Mouse (Mus musculus) hindbrain, embryonic 11.5 days (tissue): ENCODE measurements around the gene Olfr432. TPM values are rescaled to one million over a fixed set of nuclear protein-coding genes. Genes with fewer than 3 reads are reported as not detected.
"Not testable (repeated sequence)": the region's sequence is repeated elsewhere in the genome, so short reads cannot be mapped to it uniquely, and the experiment has no call there.

Experiments used
- ATAC-seq: fragments of 200-750 bp; cut with Nextera tagmentation; 2 replicates; pipeline ENCODE4 v1.8.0; 2017; ENCODE audit warnings: mild to moderate bottlenecking, moderate TSS enrichment, moderate library complexity; ENCODE audit not compliant: low FRiP score
- DNase-seq: peaks from one replicate; pipeline ENCODE4 v3.0.0-alpha.2; 2015; ENCODE audit warnings: low spot score
- H3K27ac ChIP-seq: fragments of 300-500 bp; sonication (generic); 2 replicates; pipeline ENCODE4 v1.5.1; 2014; ENCODE audit warnings: mild to moderate bottlenecking, low read depth, low read length
- H3K27me3 ChIP-seq: fragments of 300-500 bp; sonication (generic); 2 replicates; pipeline ENCODE4 v1.6.1; 2014; ENCODE audit warnings: mild to moderate bottlenecking, low read length, moderate library complexity, mixed read lengths; ENCODE audit not compliant: control insufficient read depth, insufficient read depth
- H3K36me3 ChIP-seq: fragments of 300-500 bp; sonication (generic); 2 replicates; pipeline ENCODE4 v1.6.1; 2014; ENCODE audit warnings: mild to moderate bottlenecking, low read length, moderate library complexity, mixed read lengths; ENCODE audit not compliant: control insufficient read depth, insufficient read depth
- H3K4me1 ChIP-seq: fragments of 300-500 bp; sonication (generic); replicated peaks from 2 replicates; pipeline ENCODE4 v1.6.1; 2014; ENCODE audit warnings: low read length, mixed read lengths; ENCODE audit not compliant: control insufficient read depth, insufficient read depth
- H3K4me2 ChIP-seq: fragments of 300-500 bp; sonication (generic); replicated peaks from 2 replicates; pipeline ENCODE4 v1.6.1; 2014; ENCODE audit warnings: mild to moderate bottlenecking, low read depth, low read length
- H3K4me3 ChIP-seq: fragments of 300-500 bp; sonication (generic); 2 replicates; pipeline ENCODE4 v1.5.1; 2014; ENCODE audit warnings: low read depth, low read length
- H3K9ac ChIP-seq: fragments of 300-500 bp; sonication (generic); 2 replicates; pipeline ENCODE4 v1.6.1; 2014; ENCODE audit warnings: low read depth, low read length
- H3K9me3 ChIP-seq: fragments of 300-500 bp; sonication (generic); 2 replicates; pipeline ENCODE4 v1.6.1; 2016; ENCODE audit warnings: low read length; ENCODE audit not compliant: control insufficient read depth
- WGBS: fragments of 180-500 bp; shearing (Covaris S2); extraction: QIAGEN DNeasy Blood & Tissue Kit; methylation state at CpG from one replicate; pipeline ENCODE4 v1.1.7; 2014; 5-methylcytosine and 5-hydroxymethylcytosine counted together
- polyA plus RNA-seq: library from polyadenylated mRNA; unstranded; fragments of >200 nt; fragmentation: Nextera tagmentation; extraction: Ambion mirVana; gene quantifications from 2 replicates; pipeline ENCODE4 v1.2.1, GENCODE M21; 2014

The Olfr432 gene
- polyA plus RNA-seq, 1 experiment from 2014 or later = not detected

DNA sequence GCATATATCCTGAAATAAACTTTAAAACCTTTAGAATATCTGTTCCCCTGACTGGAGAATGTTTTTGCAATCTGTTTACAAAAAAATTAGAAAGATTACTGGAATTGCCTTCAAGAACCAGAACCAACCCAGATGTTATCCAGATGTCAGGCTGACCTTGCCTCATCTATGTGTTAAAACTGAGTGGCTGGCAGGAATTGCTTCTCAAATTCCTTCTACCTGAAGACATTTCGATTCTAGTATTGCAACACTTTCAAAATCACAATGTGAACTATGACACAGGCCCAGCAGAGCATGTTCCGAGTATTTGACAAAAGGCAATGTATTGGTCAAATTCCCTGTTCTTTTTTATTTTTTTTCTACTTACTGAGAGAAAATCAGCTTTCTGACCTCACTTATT, 4.6 kb upstream of the Olfr432 start:
- H3K9ac ChIP-seq = no peak overlapping the region
- no peaks in the 10 kb centered on the region for H3K9me3 ChIP-seq
- H3K4me3 ChIP-seq = no peak overlapping the region
- DNase-seq (no peak), ATAC-seq (no peak)
- H3K27me3 ChIP-seq = no peaks in the 10 kb centered on the region
- H3K4me2 ChIP-seq = no peak overlapping the region
- H3K36me3 ChIP-seq = no peaks in the 10 kb centered on the region
- H3K4me1 ChIP-seq = no peaks in the 10 kb centered on the region
- WGBS = 71% methylated on average over 2 of the region's 2 CpGs
- H3K27ac ChIP-seq = no peak overlapping the region

- 90% methylated on average over 5 of the region's 6 CpGs for WGBS
These were observed 778 bp upstream of the Olfr432 start for GRCm38 (mm10) chr1:174048227-174048626.

DNA sequence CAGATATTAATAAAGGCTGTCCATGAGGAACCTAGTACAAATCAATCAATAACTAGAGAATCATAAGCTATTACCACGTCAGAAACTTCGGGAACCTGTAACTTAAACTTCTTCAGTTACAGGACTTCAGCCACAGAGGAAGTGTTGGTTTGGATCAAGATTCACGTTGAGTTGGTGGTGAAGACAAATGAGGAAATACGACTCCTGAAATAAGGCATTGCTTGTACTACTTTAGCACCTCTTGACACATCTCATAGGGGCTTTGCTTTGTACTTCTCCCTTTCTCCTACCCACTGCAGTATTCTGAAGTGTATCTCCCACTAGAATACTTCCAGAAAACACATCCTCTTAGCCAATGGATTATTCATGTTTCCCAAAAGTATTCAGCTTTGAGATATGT, 352 bp downstream of the Olfr432 start:
- 73% methylated on average over 4 of the region's 4 CpGs for WGBS
- not testable (repeated sequence) for DNase-seq, H3K36me3 ChIP-seq, H3K27me3 ChIP-seq, H3K4me3 ChIP-seq, H3K27ac ChIP-seq, ATAC-seq, H3K4me1 ChIP-seq, H3K9ac ChIP-seq, H3K9me3 ChIP-seq, H3K4me2 ChIP-seq

More at GRCm38 (mm10) chr1:174048227-174048626, 778 bp upstream of the Olfr432 start:
- H3K36me3 ChIP-seq, ATAC-seq, H3K4me1 ChIP-seq, H3K9ac ChIP-seq, H3K9me3 ChIP-seq, DNase-seq, H3K27ac ChIP-seq, H3K4me2 ChIP-seq, H3K27me3 ChIP-seq, H3K4me3 ChIP-seq: not testable (repeated sequence)

DNA sequence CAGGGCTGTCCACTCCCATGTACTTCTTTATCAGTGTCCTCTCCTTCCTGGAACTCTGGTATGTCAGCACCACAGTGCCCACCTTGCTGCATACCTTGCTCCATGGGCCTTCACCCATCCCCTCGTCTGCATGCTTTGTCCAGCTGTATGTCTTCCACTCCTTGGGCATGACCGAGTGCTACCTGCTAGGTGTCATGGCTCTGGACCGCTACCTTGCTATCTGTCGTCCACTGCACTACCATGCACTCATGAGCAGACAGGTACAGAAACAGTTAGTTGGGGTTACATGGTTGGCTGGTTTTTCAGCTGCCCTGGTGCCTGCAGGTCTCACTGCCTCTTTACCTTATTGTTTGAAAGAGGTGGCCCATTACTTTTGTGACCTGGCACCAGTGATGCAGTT, 1.5 kb downstream of the Olfr432 start:
- H3K4me2 ChIP-seq = no peak overlapping the region
- no peaks in the 10 kb centered on the region for H3K36me3 ChIP-seq
- DNase-seq (no peak), ATAC-seq (no peak)
- H3K9me3 ChIP-seq = no peaks in the 10 kb centered on the region
- no peak overlapping the region for H3K9ac ChIP-seq
- no peaks in the 10 kb centered on the region for H3K4me1 ChIP-seq
- no peaks in the 10 kb centered on the region for H3K27me3 ChIP-seq
- H3K4me3 ChIP-seq = no peak overlapping the region
- H3K27ac ChIP-seq = no peak overlapping the region
- 97% methylated on average over 4 of the region's 4 CpGs for WGBS

GRCm38 (mm10) chr1:174051515-174051914, 2.5 kb downstream of the Olfr432 start:
- Histone ChIP-seq H3K9me3 (no peaks in the 10 kb centered on the region), H3K4me1 (no peaks in the 10 kb centered on the region), H3K27ac (no peak overlapping the region), H3K27me3 (no peaks in the 10 kb centered on the region), H3K4me3 (no peak overlapping the region), H3K36me3 (no peaks in the 10 kb centered on the region), H3K9ac (no peak overlapping the region), H3K4me2 (no peak overlapping the region)
- WGBS = 89% methylated on average over 4 of the region's 4 CpGs
- no peak for DNase-seq
- ATAC-seq = no peak

DNA sequence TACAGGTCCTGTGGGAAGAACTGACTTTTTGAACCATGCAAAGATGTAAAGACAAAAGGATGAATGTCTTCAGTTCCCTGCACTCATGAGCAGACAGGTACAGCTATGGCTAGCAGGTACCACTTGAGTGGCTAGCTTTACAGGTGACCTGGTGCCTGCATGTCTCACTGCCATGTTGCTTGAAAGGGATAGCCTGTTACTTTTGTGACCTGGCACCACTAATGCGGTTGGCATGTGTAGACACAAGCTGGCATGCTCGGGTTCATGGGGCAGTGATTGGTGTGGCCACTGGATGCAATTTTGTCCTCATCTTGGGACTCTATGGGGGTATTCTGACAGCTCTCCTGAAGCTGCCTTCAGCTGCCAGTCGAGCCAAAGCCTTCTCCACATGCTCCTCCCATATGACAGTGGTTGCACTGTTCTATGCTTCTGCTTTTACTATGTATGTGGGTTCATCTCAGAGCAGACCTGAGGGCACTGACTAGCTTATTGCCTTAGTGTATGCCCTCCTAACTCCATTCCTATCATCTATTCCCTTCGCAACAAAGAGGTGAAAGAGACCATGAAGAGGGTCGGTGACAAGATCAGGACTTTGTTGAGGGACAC, 3.0 kb downstream of the Olfr432 start:
- 85% methylated on average over 5 of the region's 5 CpGs for WGBS
- Histone ChIP-seq H3K9ac (no peak overlapping the region), H3K27me3 (no peaks in the 10 kb centered on the region), H3K36me3 (no peaks in the 10 kb centered on the region), H3K9me3 (no peaks in the 10 kb centered on the region), H3K4me1 (no peaks in the 10 kb centered on the region), H3K4me2 (no peak overlapping the region), H3K27ac (no peak overlapping the region), H3K4me3 (no peak overlapping the region)
- DNase-seq = no peak
- ATAC-seq = 0 out of 2 replicates have a peak, but pooled peaks have one; percentile 13

GRCm38 (mm10) chr1:174052981-174053380, 4.0 kb downstream of the Olfr432 start:
- Histone ChIP-seq H3K4me3 (no peak overlapping the region), H3K9ac (no peak overlapping the region), H3K27me3 (no peaks in the 10 kb centered on the region), H3K4me1 (no peaks in the 10 kb centered on the region), H3K36me3 (no peaks in the 10 kb centered on the region), H3K4me2 (no peak overlapping the region), H3K9me3 (no peaks in the 10 kb centered on the region), H3K27ac (no peak overlapping the region)
- no peak for ATAC-seq
- DNase-seq = no peak
- 90% methylated on average over 3 of the region's 3 CpGs for WGBS

- no peaks in the 10 kb centered on the region for H3K36me3 ChIP-seq
- H3K9me3 ChIP-seq = no peaks in the 10 kb centered on the region
- no peak overlapping the region for H3K4me3 ChIP-seq
- ATAC-seq (no peak), DNase-seq (no peak)
- H3K4me1 ChIP-seq = no peaks in the 10 kb centered on the region
- no peak overlapping the region for H3K9ac ChIP-seq
- no peak overlapping the region for H3K4me2 ChIP-seq
- no peak overlapping the region for H3K27ac ChIP-seq
- WGBS = 86% methylated on average over 2 of the region's 2 CpGs
- no peaks in the 10 kb centered on the region for H3K27me3 ChIP-seq
These were observed 6.2 kb downstream of the Olfr432 start for GRCm38 (mm10) chr1:174055248-174055647.

DNA sequence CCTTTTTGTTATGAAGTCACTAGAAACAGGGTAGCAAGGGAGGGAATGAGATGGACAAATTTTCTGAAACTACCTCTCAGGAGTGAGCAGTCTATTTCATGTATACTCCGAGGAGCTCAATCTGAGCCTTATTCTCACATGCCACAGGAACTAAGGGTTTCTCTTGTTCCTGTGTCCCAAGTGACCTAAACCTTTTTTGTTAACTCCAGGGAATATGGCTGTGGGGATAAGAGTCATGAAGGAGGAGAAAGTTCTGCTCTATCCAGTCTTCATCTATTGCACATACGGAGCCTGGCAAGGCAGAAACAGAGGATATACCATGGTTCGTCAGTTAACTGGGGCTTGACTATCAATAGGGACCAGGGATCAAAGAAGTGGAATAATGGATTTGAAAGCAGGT, 17.3 kb downstream of the Olfr432 start, which contains the start of gene Olfr430:
Olfr430 (plus strand) TSS at position 301 of the 400 bp plus-strand sequence.
- Histone ChIP-seq H3K4me2 (no peak within 1 kb of the TSS), H3K4me3 (no peak within 1 kb of the TSS), H3K4me1 (no peaks in the 10 kb centered on the region), H3K9me3 (no peaks in the 10 kb centered on the region), H3K27ac (no peak within 1 kb of the TSS), H3K36me3 (no peaks in the 10 kb centered on the region), H3K27me3 (no peaks in the 10 kb centered on the region), H3K9ac (no peak within 1 kb of the TSS)
- ATAC-seq = no peak
- no peak for DNase-seq
- WGBS = 87% methylated on average over 3 of the region's 3 CpGs
